Mouse (Mus musculus) thymus, postnatal 0 days (tissue): ENCODE measurements around the gene Stat6. TPM values are rescaled to one million over a fixed set of nuclear protein-coding genes. Genes with fewer than 3 reads are reported as not detected.

Experiments used
- DNase-seq: peaks from one replicate; pipeline ENCODE4 v3.0.0-alpha.2; 2015; ENCODE audit warnings: low spot score
- polyA plus RNA-seq: library from polyadenylated mRNA; unstranded; fragments of >200 nt; fragmentation: Nextera tagmentation; extraction: Ambion mirVana; gene quantifications from 2 replicates; pipeline ENCODE4 v1.2.1, GENCODE M21; 2015

The Stat6 gene
- polyA plus RNA-seq, 1 experiment from 2014 or later: 38.4 TPM

- no peak for DNase-seq
Observed at GRCm38 (mm10) chr10:127710331-127710730, 67.5 kb downstream of the Stat6 start.

Other genes with a start within 250 kb of the Stat6 start
- gene Stac3, start 141.3 kb upstream of the Stat6 start, polyA plus RNA-seq: 0.30 and 0.73 TPM in 2 replicates
- 10.4 and 13.2 TPM in 2 replicates for gene Ndufa4l2, start 128.0 kb upstream of the Stat6 start, polyA plus RNA-seq
- 102 and 118 TPM in 2 replicates for gene Shmt2, start 120.5 kb upstream of the Stat6 start, polyA plus RNA-seq
- gene Nxph4, start 108.4 kb upstream of the Stat6 start, polyA plus RNA-seq: 0.19 and 0.23 TPM in 2 replicates
- 8.0 and 8.6 TPM in 2 replicates for gene Lrp1, start 21.8 kb upstream of the Stat6 start, polyA plus RNA-seq
- gene Nemp1, start 23.9 kb downstream of the Stat6 start, polyA plus RNA-seq: 10.6 and 10.9 TPM in 2 replicates
- 9.2 and 10.0 TPM in 2 replicates for gene Nab2, start 25.6 kb downstream of the Stat6 start, polyA plus RNA-seq
- 0.62 and 0.68 TPM in 2 replicates for gene Myo1a, start 62.2 kb downstream of the Stat6 start, polyA plus RNA-seq
- gene Tac2, start 81.5 kb downstream of the Stat6 start, polyA plus RNA-seq: 3.1 and 3.9 TPM in 2 replicates
- 1.3 and 1.7 TPM in 2 replicates for gene Zbtb39, start 96.6 kb downstream of the Stat6 start, polyA plus RNA-seq
- 0.90 and 1.1 TPM in 2 replicates for gene Gpr182, start 108.7 kb downstream of the Stat6 start, polyA plus RNA-seq
- 0.03 TPM in 1 of 2 replicates, not detected in the other for gene Rdh1, start 116.7 kb downstream of the Stat6 start, polyA plus RNA-seq
- 0.09 TPM in 1 of 2 replicates, not detected in the other for gene Rdh16f1, start 116.8 kb downstream of the Stat6 start, polyA plus RNA-seq
- gene Rdh9, start 133.4 kb downstream of the Stat6 start, polyA plus RNA-seq: not detected in 2 replicates
- gene Rdh16, start 158.2 kb downstream of the Stat6 start, polyA plus RNA-seq: 0.05 TPM in 1 of 2 replicates, not detected in the other
- gene Rdh19, start 206.9 kb downstream of the Stat6 start, polyA plus RNA-seq: not detected in 2 replicates
- 0.10 TPM in 1 of 2 replicates, not detected in the other for gene Rdh16f2, start 223.5 kb downstream of the Stat6 start, polyA plus RNA-seq
- not detected in 2 replicates for gene Rdh7, start 245.8 kb downstream of the Stat6 start, polyA plus RNA-seq